ENCODE assay signal across 22 mouse cellular contexts in the genomic region with DNA sequence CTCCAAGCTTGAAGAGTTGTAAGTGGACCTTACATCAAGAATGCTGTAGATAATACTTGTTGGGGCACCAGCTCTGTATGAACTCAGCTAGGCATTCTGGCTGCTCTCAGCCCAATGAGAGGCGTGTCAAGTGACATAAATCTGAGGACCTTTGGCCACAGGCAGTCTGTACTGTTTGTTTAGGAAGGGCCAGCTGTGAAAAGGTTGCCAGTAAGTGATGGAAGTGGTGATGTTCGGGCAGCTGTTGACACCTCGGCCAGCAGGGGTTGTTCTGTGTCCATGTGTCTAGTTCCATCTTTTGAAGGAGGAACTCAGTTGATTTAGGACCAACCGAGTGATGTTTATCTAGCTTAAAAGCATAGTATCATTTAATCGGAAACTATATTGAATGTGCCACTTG. TPM values are rescaled to one million over a fixed set of nuclear protein-coding genes. Genes with fewer than 3 reads are reported as not detected.
DNase-seq lines count a peak whose midpoint lies in the region; ATAC-seq and TF ChIP-seq lines count a peak whose summit lies in the region.
"Had no signal": no experiment of that assay in that cellular context is flagged by ENCODE, and none has a peak within 500 bp of the region (broad histone marks: within the 10 kb centered on the region; RNA-seq: fewer than 3 reads in every experiment).

No protein-coding gene starts in this region.

- H3K9ac ChIP-seq in lung, postnatal 0 days (replicated peaks; ENCODE audit: low read depth): no peak overlapping the region
- no peak overlapping the region for H3K9ac ChIP-seq in intestine, embryonic 15.5 days
- H3K9ac ChIP-seq: hindbrain, embryonic 12.5 days; kidney, embryonic 15.5 days had no signal

- no peaks in the 10 kb centered on the region for H3K9me3 ChIP-seq in lung, postnatal 0 days (ENCODE audit: low read length)
- no peaks in the 10 kb centered on the region for H3K9me3 ChIP-seq in intestine, embryonic 15.5 days
- H3K9me3 ChIP-seq: embryonic facial prominence, embryonic 10.5 days; heart, embryonic 10.5 days; hindbrain, embryonic 12.5 days; kidney, embryonic 15.5 days had no signal

- TF ChIP-seq EP300 in lung, postnatal 0 days (IDR thresholded peaks at IDR 0.05): no peak

- H3K36me3 ChIP-seq in lung, postnatal 0 days (ENCODE audit: insufficient read depth, low read length): no peaks in the 10 kb centered on the region
- no peaks in the 10 kb centered on the region for H3K36me3 ChIP-seq in intestine, embryonic 15.5 days
- H3K36me3 ChIP-seq: embryonic facial prominence, embryonic 10.5 days; heart, embryonic 10.5 days; hindbrain, embryonic 12.5 days; kidney, embryonic 15.5 days had no signal

- 32% methylated on average over 5 of the region's 5 CpGs for WGBS in lung, postnatal 0 days
- WGBS in intestine, embryonic 15.5 days: 29% methylated on average over 5 of the region's 5 CpGs

- H3K27me3 ChIP-seq in lung, postnatal 0 days (replicated peaks; ENCODE audit: insufficient read depth, low read length): no peaks in the 10 kb centered on the region
- no peaks in the 10 kb centered on the region for H3K27me3 ChIP-seq in intestine, embryonic 15.5 days (replicated peaks)
- H3K27me3 ChIP-seq: hindbrain, embryonic 12.5 days; kidney, embryonic 15.5 days had no signal

- DNase-seq in lung, postnatal 0 days (ENCODE audit: low spot score): no peak
- DNase-seq in lung, postnatal 14 days: no peak
- DNase-seq in embryo, embryonic 10 days (ENCODE audit: low spot score): peak; percentile 69
- no peak for DNase-seq in thymus, postnatal 0 days (ENCODE audit: low spot score)
- no peak for DNase-seq in kidney, adult 8-10 months
- DNase-seq: adrenal gland, adult 2 months; cerebellum, adult 11 months; cerebellum, postnatal 14 days; gastrocnemius, postnatal 14 days; lung, adult 18-20 months; midbrain, embryonic 14.5 days; retina, postnatal 1 day; thymus, postnatal 36 days had no signal

- no peak overlapping the region for H3K27ac ChIP-seq in lung, postnatal 0 days (ENCODE audit: low read length)
- H3K27ac ChIP-seq in intestine, embryonic 15.5 days: no peak overlapping the region
- H3K27ac ChIP-seq: embryonic facial prominence, embryonic 10.5 days; heart, embryonic 10.5 days; hindbrain, embryonic 12.5 days; kidney, embryonic 15.5 days had no signal

- ATAC-seq in lung, postnatal 0 days: no peak
- peak; percentile 76 for ATAC-seq in intestine, embryonic 15.5 days
- ATAC-seq in neutrophil, adult 5-6 weeks (ENCODE audit: extremely low read depth, insufficient number of reproducible peaks, low FRiP score, poor library complexity, severe bottlenecking): peak; percentile 46; the same call in 1 of the 2 replicates
- no peak for ATAC-seq in megakaryocyte progenitor cell, adult 5-6 weeks (replicated peaks; ENCODE audit: poor library complexity)
- ATAC-seq: inflammation-experienced regulatory T-cells, adult 6 months had no signal

- 0 out of 2 replicates have a peak, but pooled peaks have one; percentile 15 for TF ChIP-seq CTCF in lung, postnatal 0 days (IDR thresholded peaks at IDR 0.05)

- H3K4me2 ChIP-seq in lung, postnatal 0 days (replicated peaks; ENCODE audit: low read depth, low read length): no peak overlapping the region
- H3K4me2 ChIP-seq in intestine, embryonic 15.5 days (replicated peaks): no peak overlapping the region
- H3K4me2 ChIP-seq: hindbrain, embryonic 12.5 days; kidney, embryonic 15.5 days had no signal

- H3K4me3 ChIP-seq in lung, postnatal 0 days (ENCODE audit: low read depth, low read length): no peak overlapping the region
- H3K4me3 ChIP-seq in intestine, embryonic 15.5 days (replicated peaks): no peak overlapping the region
- H3K4me3 ChIP-seq: embryonic facial prominence, embryonic 10.5 days; heart, embryonic 10.5 days; hindbrain, embryonic 12.5 days; kidney, embryonic 15.5 days; myocyte had no signal

- no peaks in the 10 kb centered on the region for H3K4me1 ChIP-seq in lung, postnatal 0 days (ENCODE audit: insufficient read depth, low read depth, low read length)
- H3K4me1 ChIP-seq in intestine, embryonic 15.5 days (replicated peaks): 0 out of 2 replicates have a peak, but pooled peaks cover 2% of the 10 kb centered on the region
- H3K4me1 ChIP-seq: embryonic facial prominence, embryonic 10.5 days; heart, embryonic 10.5 days; hindbrain, embryonic 12.5 days; kidney, embryonic 15.5 days had no signal

RNA-seq across cellular contexts. Expression of a gene that starts 14.9 kb away (rescaled TPM):
- polyA plus RNA-seq in lung, postnatal 0 days (2015; fragmentation: Nextera tagmentation; extraction: Ambion mirVana): 29.2 and 30.5 TPM in 2 replicates
- 25.7 and 27.3 TPM in 2 replicates for polyA plus RNA-seq in intestine, embryonic 15.5 days (2015; fragmentation: Nextera tagmentation; extraction: Ambion mirVana)
- 73.3 and 76.6 TPM in 2 replicates for total RNA-seq in neutrophil, adult 5-6 weeks (2017)
- 5.7 and 6.3 TPM in 2 replicates for polyA plus RNA-seq in thymus, postnatal 0 days (2015; fragmentation: Nextera tagmentation; extraction: Ambion mirVana)
- total RNA-seq in megakaryocyte progenitor cell, adult 5-6 weeks (2015): 29.5 and 34.6 TPM in 2 replicates
- 35.5 and 41.0 TPM in 2 replicates for total RNA-seq in megakaryocyte progenitor cell, adult 5-6 weeks (2017)

RNA-seq across cellular contexts. Expression of a gene that starts 41.7 kb away (rescaled TPM):
- polyA plus RNA-seq in lung, postnatal 0 days (2015; fragmentation: Nextera tagmentation; extraction: Ambion mirVana): 29.8 and 30.6 TPM in 2 replicates
- 46.8 and 46.9 TPM in 2 replicates for polyA plus RNA-seq in intestine, embryonic 15.5 days (2015; fragmentation: Nextera tagmentation; extraction: Ambion mirVana)
- total RNA-seq in neutrophil, adult 5-6 weeks (2017): 23.2 and 33.4 TPM in 2 replicates
- 49.5 and 54.0 TPM in 2 replicates for polyA plus RNA-seq in thymus, postnatal 0 days (2015; fragmentation: Nextera tagmentation; extraction: Ambion mirVana)
- 15.5 and 18.9 TPM in 2 replicates for total RNA-seq in megakaryocyte progenitor cell, adult 5-6 weeks (2015)
- 18.8 and 28.1 TPM in 2 replicates for total RNA-seq in megakaryocyte progenitor cell, adult 5-6 weeks (2017)

Comparison
In these comparisons a context has a peak if more than half of its experiments do, and no peak if none do; other contexts are left out.
1. ATAC-seq: peak in intestine, embryonic 15.5 days (single experiment) and neutrophil, adult 5-6 weeks (single experiment); none in lung, postnatal 0 days (single experiment) and megakaryocyte progenitor cell, adult 5-6 weeks (single experiment).